Mouse (Mus musculus) lung, postnatal 0 days (tissue): ENCODE results near the gene Slc7a15. TPM values are rescaled to one million over a fixed set of nuclear protein-coding genes. Genes with fewer than 3 reads are reported as not detected.

ENCODE experiments used
- ATAC-seq: fragments of 200-750 bp; cut with Nextera tagmentation; 2 replicates; pipeline ENCODE4 v1.8.0; 2017; ENCODE audit warnings: moderate library complexity
- DNase-seq: peaks from one replicate; pipeline ENCODE4 v3.0.0-alpha.2; 2016; ENCODE audit warnings: low spot score
- H3K27ac ChIP-seq: fragments of 300-500 bp; sonication (generic); 2 replicates; pipeline ENCODE4 v1.5.1; 2014; ENCODE audit warnings: antibody characterized with exemption, mild to moderate bottlenecking, low read length, mixed read lengths
- H3K27me3 ChIP-seq: fragments of 300-500 bp; sonication (generic); replicated peaks from 2 replicates; pipeline ENCODE4 v1.6.1; 2014; ENCODE audit warnings: low read length, mixed read lengths; ENCODE audit not compliant: insufficient read depth
- H3K36me3 ChIP-seq: fragments of 300-500 bp; sonication (generic); 2 replicates; pipeline ENCODE4 v1.6.1; 2014; ENCODE audit warnings: low read length, mixed read lengths; ENCODE audit not compliant: insufficient read depth
- H3K4me1 ChIP-seq: fragments of 300-500 bp; sonication (generic); 2 replicates; pipeline ENCODE4 v1.6.1; 2014; ENCODE audit warnings: antibody characterized with exemption, low read depth, low read length, mixed read lengths; ENCODE audit not compliant: insufficient read depth
- H3K4me2 ChIP-seq: fragments of 300-500 bp; sonication (generic); replicated peaks from 2 replicates; pipeline ENCODE4 v1.6.1; 2014; ENCODE audit warnings: low read depth, mild to moderate bottlenecking, low read length, moderate library complexity, mixed read lengths
- H3K4me3 ChIP-seq: fragments of 300-500 bp; sonication (generic); 2 replicates; pipeline ENCODE4 v1.5.1; 2014; ENCODE audit warnings: low read depth, low read length
- H3K9ac ChIP-seq: fragments of 300-500 bp; sonication (generic); replicated peaks from 2 replicates; pipeline ENCODE4 v1.6.1; 2014; ENCODE audit warnings: low read depth, mild to moderate bottlenecking
- H3K9me3 ChIP-seq: fragments of 300-500 bp; sonication (generic); 2 replicates; pipeline ENCODE4 v1.6.1; 2016; ENCODE audit warnings: low read length, mixed read lengths
- CTCF ChIP-seq: IDR thresholded peaks from 2 replicates; pipeline ENCODE4 v1.5.1; 2016; ENCODE audit warnings: antibody characterized with exemption, mild to moderate bottlenecking
- EP300 ChIP-seq: IDR thresholded peaks from 2 replicates; pipeline ENCODE4 v1.6.1; 2016; ENCODE audit warnings: antibody characterized with exemption, mild to moderate bottlenecking, control low read depth
- WGBS: fragments of 180-500 bp; shearing (Covaris S2); extraction: QIAGEN DNeasy Blood & Tissue Kit; methylation state at CpG from one replicate; pipeline ENCODE4 v1.1.7; 2014; 5-methylcytosine and 5-hydroxymethylcytosine counted together
- polyA plus RNA-seq: library from polyadenylated mRNA; unstranded; fragments of >200 nt; fragmentation: Nextera tagmentation; extraction: Ambion mirVana; gene quantifications from 2 replicates; pipeline ENCODE4 v1.2.1, GENCODE M21; 2015

The Slc7a15 gene
- polyA plus RNA-seq, 1 experiment from 2014 or later: not detected

- no peak for TF ChIP-seq CTCF
- no peak; the same call in 1 of the 2 replicates for TF ChIP-seq EP300
- 62% methylated on average over 14 of the region's 14 CpGs for WGBS
- no peaks in the 10 kb centered on the region for H3K27me3 ChIP-seq
- no peaks in the 10 kb centered on the region for H3K36me3 ChIP-seq
- no peak for ATAC-seq
- H3K9me3 ChIP-seq: no peaks in the 10 kb centered on the region
- peak; percentile 30 for DNase-seq
- peak overlapping the region; percentile 47 for H3K27ac ChIP-seq
- H3K9ac ChIP-seq: no peak overlapping the region
- no peak overlapping the region for H3K4me2 ChIP-seq
- peaks cover 8% of the 10 kb centered on the region; the same call in 1 of the 2 replicates for H3K4me1 ChIP-seq
- no peak overlapping the region for H3K4me3 ChIP-seq
Observed at GRCm38 (mm10) chr12:8501571-8502305, 97.1 kb downstream of the Slc7a15 start.

GRCm38 (mm10) chr12:8500597-8501570 is 98.0 kb downstream of the Slc7a15 start:
- DNase-seq (peak; percentile 30), ATAC-seq (no peak)
- H3K4me2 ChIP-seq: peak overlapping the region; percentile 57
- H3K27ac ChIP-seq: peak overlapping the region; percentile 100
- H3K4me1 ChIP-seq: peaks cover 13% of the 10 kb centered on the region; the same call in 1 of the 2 replicates
- peak overlapping the region; percentile 98 for H3K4me3 ChIP-seq
- no peaks in the 10 kb centered on the region for H3K27me3 ChIP-seq
- H3K36me3 ChIP-seq: no peaks in the 10 kb centered on the region
- WGBS: 49% methylated on average over 17 of the region's 17 CpGs
- peak overlapping the region; percentile 54 for H3K9ac ChIP-seq
- no peaks in the 10 kb centered on the region for H3K9me3 ChIP-seq
- no peak for TF ChIP-seq EP300
- TF ChIP-seq CTCF: no peak

GRCm38 (mm10) chr12:8499871-8500596 is 98.8 kb downstream of the Slc7a15 start, which contains the start of gene Rhob:
Rhob (minus strand) TSS chr12:8500009.
- TF ChIP-seq CTCF: no peak
- 0 out of 2 replicates have a peak, but pooled peaks have one; percentile 21 for TF ChIP-seq EP300
- Histone ChIP-seq H3K9me3 (no peaks in the 10 kb centered on the region), H3K27ac (peak within 1 kb of the TSS; percentile 100), H3K4me1 (peaks cover 13% of the 10 kb centered on the region; the same call in 1 of the 2 replicates), H3K9ac (peak within 1 kb of the TSS; percentile 99), H3K36me3 (no peaks in the 10 kb centered on the region), H3K4me2 (peak within 1 kb of the TSS; percentile 78), H3K27me3 (no peaks in the 10 kb centered on the region), H3K4me3 (peak within 1 kb of the TSS; percentile 98)
- WGBS: under 1% methylated on average over 56 of the region's 56 CpGs
- peak; percentile 99 for DNase-seq
- peak; percentile 96 for ATAC-seq

DNA sequence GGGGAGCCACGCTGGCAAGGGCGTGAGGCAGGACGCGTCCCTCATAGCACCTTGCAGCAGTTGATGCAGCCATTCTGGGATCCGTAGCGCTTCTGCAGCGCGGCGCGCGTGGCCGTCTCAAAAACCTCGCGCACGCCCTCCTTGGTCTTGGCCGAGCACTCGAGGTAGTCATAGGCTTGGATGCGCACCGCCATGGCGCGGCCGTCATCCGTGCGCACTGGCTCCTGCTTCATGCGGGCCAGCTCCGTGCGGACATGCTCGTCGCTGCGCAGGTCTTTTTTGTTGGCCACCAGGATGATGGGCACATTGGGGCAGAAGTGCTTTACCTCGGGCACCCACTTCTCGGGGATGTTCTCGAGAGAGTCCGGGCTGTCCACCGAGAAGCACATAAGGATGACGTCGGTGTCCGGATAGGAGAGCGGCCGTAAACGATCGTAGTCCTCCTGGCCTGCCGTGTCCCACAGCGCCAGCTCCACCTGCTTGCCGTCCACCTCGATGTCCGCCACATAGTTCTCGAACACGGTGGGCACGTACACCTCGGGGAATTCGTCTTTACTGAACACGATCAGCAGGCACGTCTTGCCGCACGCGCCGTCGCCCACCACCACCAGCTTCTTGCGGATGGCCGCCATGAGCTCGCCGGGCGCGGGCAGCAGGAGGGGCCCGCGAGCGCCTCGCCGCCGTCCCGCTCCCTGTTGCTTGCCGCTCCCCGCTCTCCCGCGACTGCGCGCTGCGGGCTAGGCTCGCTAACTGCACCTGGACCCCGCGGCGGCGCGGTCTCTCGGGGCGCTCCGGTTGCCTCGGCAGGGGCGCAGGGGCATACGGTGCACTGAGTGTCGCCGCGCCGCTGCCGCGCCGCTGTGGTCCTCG is 99.6 kb downstream of the Slc7a15 start:
- DNase-seq (peak; percentile 89), ATAC-seq (peak; percentile 14)
- H3K27me3 ChIP-seq: no peaks in the 10 kb centered on the region
- peak overlapping the region; percentile 99 for H3K9ac ChIP-seq
- under 1% methylated on average over 99 of the region's 99 CpGs for whole genome bisulfite sequencing
- H3K36me3 ChIP-seq: no peaks in the 10 kb centered on the region
- H3K4me2 ChIP-seq: peak overlapping the region; percentile 78
- peak; percentile 42 for TF ChIP-seq CTCF
- TF ChIP-seq EP300: no peak
- H3K4me3 ChIP-seq: peak overlapping the region; percentile 98
- peaks cover 13% of the 10 kb centered on the region; the same call in 1 of the 2 replicates for H3K4me1 ChIP-seq
- H3K9me3 ChIP-seq: no peaks in the 10 kb centered on the region
- peak overlapping the region; percentile 100 for H3K27ac ChIP-seq

DNA sequence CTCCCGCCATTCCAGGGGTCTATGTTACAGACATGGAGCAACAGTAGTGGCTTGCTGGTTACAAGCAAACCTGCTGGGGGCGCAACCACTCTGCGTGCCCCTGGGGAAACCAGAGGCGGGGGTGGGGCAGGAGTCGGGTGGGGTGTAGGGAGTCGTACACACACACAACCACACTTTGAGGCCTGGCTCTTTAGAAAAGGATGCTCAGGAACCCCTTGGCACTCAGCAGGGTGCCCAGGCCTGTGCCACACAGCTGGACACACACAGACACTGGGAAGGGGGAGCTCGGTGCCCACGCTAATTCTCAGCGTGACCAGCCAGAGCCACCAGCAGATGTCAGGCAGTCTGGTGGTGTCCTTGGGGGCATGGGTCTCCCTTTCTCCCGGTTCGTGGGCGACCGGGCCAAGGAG is 100.3 kb downstream of the Slc7a15 start:
- ATAC-seq (no peak), DNase-seq (peak; percentile 73)
- WGBS: under 1% methylated on average over 12 of the region's 13 CpGs
- Histone ChIP-seq H3K36me3 (no peaks in the 10 kb centered on the region), H3K9ac (peak overlapping the region; percentile 99), H3K4me2 (peak overlapping the region; percentile 78), H3K4me3 (peak overlapping the region; percentile 98), H3K9me3 (no peaks in the 10 kb centered on the region), H3K4me1 (peaks cover 13% of the 10 kb centered on the region; the same call in 1 of the 2 replicates), H3K27ac (peak overlapping the region; percentile 100), H3K27me3 (no peaks in the 10 kb centered on the region)
- TF ChIP-seq CTCF (peak; percentile 38), EP300 (no peak)
